Mouse (Mus musculus): ENCODE results near the gene Hdac7.

The Hdac7 gene

DNA sequence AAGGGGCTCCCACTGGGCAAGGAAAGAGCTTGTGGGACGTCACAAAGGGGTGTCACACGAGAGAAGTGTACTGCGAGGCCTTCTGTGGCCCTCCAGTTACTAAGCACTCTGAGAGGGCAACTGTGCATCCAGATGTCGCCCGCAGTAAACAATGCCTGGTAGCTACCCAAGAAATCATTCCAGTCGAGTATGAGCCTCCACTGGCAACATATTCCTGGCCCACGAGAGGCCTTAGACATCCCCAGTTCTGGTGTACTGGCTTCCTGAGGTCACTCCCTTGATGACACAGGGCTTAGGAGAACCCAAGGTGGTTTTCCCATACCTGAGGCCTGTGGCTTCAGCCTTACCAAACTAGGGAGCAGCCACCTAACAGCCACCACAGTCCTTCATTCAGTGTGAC is 31.4 kb downstream of the Hdac7 start:
- DNase-seq, result no peak

DNA sequence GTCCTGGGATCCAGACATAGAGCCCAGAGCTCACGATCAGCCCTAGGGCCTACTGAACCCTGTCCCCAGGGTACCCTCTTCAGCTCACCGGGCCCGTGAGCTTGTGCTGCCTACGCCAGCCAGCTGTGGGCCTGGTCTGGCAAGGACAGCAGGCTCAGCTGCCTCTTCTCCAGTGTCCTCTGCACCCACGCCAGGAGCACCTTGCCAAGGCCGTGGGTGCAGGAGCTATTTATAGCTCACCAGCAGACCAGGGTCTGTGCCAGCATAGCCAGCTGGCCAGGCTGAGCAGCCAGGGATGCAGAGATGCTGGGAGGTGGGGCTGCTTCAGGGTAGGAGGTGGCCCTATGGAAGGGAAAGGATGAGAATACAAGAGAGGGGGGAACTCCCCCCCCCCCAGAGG is 32.2 kb downstream of the Hdac7 start:
- DNase-seq, result peak; percentile 91

DNA sequence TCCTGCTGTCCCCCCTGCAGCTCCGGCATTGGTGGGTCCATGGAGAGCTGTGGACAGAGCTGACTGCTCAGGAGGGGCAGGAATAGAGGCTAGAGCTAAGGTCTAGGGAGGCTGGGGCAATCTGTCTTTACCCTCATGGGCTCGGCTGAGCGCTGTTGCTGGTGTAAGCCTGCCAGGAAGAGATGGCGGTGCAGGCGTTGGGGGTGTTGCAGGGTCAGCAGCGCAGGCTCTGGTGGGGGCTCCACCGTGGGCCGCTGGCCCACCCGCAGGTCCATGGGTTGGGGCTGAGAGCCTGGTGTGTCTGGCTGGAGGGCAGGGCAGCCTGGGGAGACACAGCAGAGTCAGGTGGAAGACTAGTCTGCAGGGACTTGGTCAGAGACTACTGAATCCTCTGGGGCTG is 33.0 kb downstream of the Hdac7 start:
- DNase-seq, result no peak

DNA sequence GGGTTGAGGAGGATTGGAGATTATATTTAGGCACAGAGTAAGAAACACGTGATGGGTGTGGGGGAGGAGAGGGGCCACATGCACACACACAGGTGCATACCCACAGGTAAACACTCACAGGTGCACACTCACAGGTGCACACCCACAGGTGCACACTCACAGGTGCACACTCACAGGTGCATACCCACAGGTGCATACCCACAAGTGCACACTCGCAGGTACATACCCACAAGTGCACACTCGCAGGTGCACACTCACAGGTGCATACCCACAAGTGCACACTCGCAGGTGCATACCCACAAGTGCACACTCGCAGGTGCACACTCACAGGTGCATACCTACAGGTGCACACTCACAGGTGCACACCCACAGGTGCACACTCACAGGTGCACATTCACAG is 33.9 kb downstream of the Hdac7 start:
- DNase-seq, result no peak

DNA sequence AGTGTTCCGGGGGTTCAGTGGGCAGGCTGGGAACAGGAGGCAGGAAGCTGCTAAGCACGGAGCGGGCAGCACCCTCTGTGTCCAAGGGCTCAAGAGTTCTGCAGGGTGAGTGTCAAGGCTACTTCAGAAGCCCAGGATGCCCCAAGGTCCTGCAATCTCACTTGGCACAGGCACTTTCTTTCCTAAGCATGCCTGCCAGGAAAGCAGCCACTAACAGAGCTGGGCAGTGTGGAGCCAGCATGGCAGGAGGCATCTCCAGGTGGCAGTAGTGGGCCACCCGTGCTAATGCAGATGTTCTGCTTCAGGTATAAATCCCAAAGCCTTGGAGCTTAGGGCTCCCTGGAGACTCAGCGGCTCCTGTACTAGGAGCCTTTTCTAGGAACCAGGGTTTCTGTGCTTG is 34.4 kb downstream of the Hdac7 start:
- DNase-seq, result peak; percentile 86

DNA sequence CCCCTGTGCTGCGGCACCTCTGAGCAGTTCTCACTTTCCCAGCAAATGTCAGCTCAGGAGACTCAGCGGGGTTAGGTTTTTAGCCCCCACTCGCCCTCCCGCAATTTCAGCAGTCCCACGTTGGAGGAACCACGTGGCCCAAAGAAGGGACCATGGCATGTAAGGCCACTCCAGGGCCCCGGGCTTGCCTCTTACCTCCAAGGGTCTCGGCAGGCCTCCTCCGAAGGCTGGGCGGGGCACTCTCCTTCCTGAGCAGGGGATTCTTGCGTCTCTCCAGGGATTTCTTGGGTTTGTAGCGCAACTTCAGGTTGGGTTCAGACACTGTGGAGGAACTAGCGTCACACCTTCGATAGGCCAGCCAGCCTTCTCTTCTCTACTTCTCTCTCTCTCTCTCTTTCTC is 35.1 kb downstream of the Hdac7 start:
- no peak for DNase-seq

DNA sequence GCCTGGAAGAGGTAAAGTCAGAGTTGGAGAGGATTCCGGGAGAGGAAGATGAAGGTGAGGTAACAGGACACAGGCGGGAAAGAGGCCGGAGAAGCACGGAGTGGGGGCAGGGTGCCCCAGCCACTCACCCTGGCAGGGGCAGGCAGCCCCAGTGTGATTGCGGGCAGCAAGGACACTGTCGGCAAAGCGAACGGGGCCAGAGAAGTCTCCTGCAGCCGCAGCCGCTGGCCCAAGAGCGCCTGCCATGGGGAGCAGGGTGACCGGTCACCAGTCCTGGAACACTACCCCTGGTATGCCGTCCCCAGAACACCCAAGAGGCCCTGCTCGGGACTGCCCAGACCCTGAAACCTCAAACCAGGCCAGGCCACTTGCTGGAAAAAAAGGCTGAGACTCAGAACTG is 35.8 kb downstream of the Hdac7 start:
- DNase-seq, result no peak

DNA sequence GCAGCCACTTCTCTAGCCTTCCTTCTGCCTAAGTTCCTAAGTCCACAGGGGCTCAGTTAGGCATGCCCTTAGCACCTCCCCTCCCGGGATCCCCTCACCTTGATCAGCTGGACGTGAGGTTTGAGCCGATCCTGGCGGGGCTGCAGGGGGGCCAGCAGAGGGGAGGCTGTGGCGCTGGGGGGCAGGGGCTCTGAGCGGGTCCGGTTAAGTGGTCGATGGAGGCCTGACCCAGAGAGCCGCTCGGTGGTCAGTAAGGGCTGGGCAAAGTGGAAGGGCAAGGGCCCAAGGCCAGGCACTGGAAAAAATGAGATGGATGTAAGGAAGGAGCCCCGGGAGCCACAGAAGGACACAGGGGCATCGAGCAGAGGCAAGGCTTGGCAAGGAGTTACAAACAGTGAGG is 36.4 kb downstream of the Hdac7 start:
- DNase-seq, result no peak

DNA sequence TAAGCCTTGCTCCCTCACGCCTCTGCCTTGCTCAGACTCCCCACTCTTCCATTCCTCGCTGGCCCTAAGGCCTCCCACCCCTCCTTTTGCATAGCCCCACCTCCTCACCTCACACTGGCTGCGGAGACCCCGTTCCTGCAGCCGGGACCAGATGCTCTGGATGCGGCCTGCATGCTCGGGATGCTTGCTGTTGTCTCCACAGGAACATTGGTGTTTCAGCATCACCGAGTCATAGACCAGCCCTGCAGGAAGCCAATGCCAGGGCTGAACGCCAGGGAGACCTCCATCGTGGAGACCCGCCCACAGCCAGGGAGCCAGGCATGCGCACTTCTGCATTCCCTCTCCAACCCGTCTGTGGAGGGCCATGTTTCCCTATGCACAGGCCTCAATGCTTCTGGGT is 41.7 kb downstream of the Hdac7 start:
- DNase-seq, result no peak

DNA sequence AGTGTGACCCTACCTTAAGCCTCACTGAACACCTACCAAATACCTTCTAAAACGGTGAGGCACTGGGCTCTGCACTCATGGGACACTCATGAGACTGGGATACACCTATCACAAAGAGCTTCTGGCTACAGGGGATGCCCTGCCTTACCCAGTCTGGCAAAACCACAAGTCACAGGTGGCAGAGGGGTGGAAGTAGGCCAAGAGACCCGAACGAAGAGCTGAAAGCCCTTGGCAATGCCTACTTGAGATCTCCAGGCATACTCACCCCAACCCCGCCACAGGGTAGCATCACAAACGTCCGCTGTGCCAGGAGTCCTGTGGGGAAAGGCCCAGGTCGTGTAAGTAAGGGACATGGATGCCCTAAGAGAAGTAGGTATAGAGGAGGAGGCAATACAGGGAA is 42.5 kb downstream of the Hdac7 start:
- DNase-seq, result no peak

DNA sequence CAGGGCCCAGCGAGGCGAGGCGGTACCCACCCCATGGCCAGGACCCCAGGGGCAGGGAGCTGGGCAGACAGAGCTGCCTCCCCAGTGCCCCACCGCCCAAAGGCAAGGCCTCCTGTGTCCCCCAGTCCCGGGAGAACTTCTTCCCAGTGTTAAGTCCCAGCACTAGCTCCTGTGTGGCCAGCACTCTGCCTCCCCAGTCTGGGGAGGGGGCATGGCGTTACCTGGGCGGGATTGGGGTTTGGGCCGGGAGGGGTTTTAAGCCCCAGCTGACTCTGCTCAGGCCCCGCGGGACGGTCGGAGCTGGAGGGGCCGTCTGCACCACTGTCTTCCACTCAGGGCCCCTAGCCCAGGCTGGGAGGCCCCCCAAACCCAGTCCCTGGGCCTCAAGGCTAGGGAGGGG is 43.4 kb downstream of the Hdac7 start:
- DNase-seq, result no peak

DNA sequence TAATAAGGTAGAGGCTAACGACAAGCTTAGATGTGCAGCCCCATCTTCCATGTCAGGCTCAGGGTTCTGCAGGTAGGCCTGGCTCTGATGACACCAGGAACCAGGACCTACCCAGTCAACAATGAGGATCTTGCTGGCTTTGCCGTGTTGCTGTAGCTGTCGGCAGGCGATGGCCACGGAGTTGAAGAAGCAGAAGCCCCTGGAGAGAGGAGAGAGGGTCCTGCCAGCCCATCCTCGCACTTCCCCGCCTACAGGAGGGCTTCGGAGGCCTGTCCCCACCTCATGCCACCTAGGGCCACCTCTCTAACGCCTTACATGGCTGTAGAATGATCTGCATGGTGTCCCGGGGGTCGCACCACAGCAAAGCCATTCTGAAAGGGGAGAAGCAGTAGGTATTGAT is 44.9 kb downstream of the Hdac7 start:
- DNase-seq, result no peak

DNA sequence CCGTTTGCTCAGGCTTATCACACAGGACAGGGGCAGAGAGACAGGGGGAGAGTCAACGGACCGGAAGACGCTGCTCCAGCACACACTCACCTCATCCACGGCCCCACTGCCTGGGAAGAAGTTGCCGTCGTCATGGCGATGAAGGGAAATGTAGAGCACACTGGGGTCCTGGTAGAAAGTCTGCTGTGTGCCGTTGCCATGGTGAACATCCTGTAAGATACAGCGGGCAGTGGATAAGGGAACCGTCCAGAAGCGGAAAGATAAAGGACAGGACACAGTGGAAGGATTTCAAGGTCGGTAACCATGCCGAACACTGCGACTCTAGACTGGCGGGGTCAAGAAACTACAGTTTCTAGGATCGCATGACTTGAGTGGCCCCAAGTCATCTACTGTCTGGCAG is 46.2 kb downstream of the Hdac7 start:
- no peak for DNase-seq

DNA sequence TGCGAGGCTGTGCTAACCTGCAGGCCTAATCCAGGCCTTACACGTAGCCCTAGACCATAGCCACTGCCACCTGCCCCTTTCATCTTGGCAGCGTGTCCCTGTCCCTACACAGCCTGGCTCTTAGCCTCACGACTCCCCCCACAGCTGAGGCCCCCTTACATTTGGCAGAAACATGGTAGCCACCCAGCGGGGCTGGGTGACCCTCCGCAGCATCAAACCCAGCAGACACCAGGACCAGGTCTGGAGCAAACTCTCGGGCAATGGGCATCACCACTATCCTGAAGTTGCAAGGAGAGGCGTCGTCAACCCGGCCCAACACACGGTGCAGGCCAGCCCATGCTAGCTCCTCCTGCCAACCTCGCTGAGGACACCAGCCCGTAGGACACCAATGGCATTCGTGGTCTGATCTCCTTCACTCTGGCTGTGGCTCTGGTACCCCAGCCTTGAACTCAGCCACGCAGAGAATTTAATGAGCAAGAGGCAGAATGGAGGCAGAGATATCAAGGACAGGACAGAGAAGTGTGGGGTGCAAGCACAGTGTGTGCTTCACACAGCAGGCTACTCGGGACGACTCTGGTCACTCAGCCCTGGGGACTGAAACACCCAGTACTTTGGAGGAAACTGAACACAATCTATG is 47.5 kb downstream of the Hdac7 start:
- DNase-seq, result no peak

DNA sequence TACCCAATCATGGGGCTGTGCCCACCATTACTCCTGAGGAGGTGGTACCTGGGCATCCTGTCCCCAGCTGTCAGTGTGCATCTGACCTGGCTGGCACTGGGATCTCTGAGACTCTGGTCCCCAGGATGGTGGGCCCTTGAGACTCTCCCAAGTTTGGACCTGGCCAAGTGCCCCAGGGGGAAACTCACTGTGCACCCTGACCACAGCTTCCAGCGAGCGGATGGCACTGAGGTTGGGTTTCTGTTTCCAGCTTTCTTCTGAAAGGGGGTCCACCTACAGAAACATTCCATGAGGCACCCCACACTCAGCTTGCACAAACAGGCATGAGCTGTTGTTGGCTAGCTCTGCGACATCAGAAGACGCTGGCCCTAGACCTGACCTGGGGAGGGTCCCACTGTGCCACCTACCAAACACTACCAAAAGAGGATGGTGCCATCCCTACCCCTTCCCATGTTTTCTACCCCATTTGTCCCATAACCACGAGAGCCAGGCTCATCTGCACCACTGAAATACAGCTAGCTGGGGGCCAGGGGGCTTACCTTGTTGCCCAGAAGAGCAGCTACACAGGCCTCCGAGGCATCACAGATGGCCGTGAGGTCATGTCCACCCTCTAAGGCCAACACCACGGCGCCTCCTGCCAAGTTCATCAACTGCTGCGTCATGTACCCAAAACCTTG is 48.6 kb downstream of the Hdac7 start:
- no peak for DNase-seq

DNA sequence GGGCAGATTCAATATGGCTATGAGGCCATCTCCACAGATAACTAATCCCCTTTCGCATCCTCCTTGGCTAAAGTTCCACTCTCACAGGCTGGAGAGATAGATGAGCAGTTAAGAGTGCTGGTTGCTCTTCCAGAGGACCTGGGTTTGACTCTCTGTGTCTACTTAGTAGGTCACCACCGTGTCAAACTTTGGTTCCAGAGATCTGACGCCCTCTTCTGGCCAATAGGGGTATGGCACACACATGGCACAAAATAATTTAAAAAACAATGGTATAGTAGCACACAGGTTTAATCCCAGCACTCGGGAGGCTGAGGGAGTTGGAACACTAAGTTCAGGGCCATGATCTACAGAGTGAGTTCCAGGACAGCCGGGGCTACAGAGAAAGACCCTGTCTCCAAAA is 50.0 kb downstream of the Hdac7 start:
- no peak for DNase-seq

DNA sequence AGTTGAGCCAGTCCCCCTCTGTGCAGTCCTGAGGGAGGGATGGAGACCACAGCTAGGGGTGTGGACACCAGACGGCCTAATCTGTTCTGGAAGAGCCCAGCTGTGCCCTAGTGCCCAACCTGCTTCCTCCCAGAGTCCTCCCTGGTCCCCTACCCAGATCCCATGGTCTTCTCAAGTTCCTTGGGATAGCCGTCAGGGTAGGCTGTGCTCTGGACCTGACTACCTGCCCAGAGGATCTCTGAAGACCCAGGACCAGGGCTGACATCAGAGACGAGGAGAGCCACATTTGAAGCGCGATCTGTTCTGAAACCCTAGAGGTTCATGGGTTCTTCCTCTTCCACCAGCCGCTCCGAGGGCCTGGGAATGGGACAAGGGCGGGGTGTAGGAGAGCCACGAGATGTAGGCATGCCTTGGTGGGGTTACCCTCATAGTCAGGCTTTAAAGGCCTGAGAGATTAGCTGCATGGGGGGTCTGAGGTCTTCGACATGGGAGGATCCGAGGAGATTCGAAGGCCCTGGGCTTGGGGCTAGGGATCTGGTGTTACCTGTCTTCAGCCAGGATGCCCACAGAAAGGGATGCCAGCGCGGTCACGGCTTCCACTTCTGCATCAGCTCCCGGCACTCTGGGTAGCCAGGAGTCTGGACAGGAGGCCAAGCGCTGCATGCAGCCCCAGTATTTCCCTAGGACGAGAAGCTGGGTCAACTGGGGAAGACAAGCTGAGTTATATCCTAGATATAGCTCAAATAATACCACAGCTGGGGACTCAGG is 50.7 kb downstream of the Hdac7 start:
- no peak for DNase-seq

DNA sequence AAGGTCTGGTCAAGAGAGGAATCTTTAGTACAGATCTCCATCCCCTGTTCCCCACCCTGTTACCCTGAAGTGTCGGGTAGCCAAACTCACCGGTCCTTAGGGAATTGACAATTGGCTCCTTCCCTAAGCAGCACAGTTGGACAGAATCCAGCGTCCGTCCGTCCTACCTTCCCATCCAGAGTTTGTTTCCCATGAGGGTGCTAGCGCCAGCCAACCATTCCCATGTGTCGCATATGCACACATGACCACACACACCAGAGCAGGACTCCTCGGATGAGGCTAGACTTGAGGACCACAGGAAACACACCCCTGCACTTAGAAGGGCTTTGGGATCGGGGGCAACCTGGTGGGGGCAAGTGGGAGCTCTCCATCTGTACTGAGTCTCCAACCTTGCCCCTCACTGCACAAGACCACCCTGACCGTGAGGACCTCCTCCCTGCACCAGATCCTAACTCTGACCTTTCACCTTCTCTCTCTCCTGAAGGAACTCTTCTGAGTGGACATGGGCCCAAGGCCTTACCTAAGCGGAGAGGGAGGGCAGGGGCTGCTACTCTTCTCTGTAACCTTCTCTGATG is 53.1 kb downstream of the Hdac7 start:
- DNase-seq, result no peak

DNA sequence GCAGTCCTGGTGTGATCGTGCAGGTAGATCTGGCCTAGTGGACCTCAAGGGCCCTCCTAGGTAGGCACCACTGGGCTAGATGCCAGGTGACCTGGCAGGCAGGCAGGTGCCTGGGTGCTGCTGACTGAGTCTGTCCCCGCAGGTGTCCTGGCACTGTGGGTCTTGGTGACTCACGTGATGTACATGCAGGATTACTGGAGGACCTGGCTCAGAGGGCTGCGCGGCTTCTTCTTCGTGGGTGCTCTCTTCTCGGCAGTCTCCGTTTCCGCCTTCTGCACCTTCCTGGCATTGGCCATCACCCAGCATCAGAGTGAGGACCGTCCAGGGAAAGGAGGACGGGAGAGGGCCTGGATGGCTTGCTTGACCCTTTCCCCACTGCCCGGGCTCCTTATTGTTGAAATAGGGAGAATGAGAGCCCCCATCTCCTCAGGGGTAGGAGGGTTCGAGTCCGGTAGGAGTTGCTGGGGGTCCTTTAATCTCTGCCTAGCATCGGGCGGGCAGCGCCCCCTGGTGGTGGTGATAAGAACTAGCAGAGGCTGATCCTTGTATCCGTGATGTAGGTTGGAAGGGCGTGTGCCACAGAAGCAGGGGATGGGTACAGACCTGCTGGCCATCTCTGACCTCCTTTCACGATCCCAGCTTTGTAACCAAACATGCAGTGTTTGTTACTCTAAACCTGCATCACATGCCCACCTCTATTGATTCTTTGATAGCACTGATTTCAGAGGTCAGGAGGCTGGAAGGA is 54.4 kb downstream of the Hdac7 start:
- DNase-seq, result peak; percentile 62

DNA sequence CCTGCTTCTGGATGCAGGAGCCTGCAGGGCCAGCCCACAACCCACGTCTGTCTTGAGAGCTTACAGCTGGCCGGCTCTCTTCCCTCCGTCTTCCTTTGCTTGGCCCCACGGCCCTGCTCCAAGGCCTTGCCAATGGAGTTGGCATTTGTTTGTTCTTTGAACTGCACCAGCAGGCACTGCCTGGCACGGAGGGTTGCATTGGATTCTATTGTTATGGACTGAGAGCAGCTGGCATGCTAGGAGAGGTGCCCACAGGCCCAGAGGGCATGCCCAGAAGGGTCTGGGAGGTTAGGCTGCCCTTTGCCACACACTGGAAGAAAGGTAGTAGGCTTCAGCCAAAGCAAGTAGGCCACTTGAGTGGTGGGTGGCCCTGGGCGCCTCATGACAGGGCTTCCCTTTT is 55.5 kb downstream of the Hdac7 start:
- peak; percentile 63 for DNase-seq

DNA sequence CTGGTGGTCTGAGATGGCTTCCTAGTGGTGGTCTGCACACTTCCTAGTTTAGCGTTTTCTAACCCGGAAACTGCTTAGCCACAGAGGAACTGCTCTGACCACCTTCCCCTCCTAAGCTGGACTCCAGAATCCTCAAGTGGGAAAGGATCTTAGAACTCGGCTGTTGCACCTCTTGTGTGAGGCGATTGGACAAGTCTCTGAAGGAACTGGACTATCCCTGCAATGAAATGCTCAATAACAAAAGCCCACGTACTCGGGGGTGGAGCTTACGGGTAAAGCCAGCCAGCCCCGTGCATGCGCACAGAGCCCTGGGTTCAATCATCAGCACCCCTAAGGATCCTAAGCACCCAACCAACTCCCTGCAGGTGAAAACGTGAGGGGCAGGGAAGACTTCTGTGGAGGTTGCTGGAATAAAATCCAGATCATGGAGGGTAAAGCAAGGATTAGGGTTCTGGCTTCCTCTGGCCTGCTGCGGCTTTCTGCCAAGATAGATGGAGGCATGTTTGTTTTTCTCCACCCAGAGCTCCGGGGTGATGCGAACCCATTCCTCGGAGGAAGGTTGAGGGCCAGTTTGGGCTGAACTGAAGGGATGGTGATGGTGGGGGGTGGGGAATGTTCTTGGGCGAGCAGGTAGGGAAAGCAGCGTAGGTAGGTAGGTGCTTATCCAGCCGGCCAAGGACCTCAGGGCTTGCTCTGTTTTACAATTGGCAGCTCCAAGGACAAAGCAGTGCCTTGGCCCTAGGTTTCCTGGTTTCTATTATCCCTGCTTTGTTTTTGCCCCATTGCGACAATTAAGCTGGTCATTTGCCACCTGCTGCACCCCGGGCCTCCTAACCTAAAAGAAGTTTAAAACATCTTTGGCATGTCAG is 56.3 kb downstream of the Hdac7 start:
- DNase-seq, result no peak

DNA sequence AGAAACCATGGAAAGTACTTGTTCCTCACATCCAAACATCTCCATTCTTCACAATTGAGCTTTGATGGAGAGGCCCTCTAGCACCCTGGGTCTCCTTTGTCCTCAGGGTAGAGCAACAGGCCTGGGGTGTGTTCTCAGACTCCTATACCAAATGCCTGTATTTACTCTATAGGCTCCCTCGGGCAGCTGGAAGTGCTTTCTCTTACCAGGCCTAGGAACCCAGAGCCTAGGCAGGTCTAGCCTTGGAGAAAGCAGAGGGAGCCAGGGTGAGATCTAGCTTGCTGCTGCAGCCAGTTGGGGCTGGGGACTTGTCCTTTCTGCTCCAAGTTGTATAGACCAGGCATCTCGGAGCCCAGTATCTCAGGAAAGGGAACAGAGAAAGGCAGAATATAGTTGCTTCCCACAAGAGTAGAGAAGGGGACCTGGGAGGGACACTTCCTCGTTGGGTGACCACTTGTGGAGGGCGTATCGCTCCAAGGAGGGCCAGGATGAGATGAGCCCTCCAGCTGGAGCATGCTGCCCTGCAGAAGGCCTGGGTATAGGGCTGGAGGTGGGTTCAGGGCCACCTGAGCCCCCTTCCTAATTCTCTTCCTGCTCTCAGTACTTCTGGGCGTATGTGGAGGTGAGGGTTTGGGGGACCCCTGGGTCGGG is 57.0 kb downstream of the Hdac7 start:
- DNase-seq, result no peak

All from kidney, adult 9 months (tissue).